Mouse (Mus musculus): ENCODE measurements around the gene Crym. TPM values are rescaled to one million over a fixed set of nuclear protein-coding genes. Genes with fewer than 3 reads are reported as not detected.

Gene Crym
- not detected for polyA plus RNA-seq (2014; fragmentation: Illumina TruSeq; extraction: RNeasy Lipid Tissue Mini Kit (QIAGEN cat#74804); ENCODE audit: low read depth, low replicate concordance)

DNA sequence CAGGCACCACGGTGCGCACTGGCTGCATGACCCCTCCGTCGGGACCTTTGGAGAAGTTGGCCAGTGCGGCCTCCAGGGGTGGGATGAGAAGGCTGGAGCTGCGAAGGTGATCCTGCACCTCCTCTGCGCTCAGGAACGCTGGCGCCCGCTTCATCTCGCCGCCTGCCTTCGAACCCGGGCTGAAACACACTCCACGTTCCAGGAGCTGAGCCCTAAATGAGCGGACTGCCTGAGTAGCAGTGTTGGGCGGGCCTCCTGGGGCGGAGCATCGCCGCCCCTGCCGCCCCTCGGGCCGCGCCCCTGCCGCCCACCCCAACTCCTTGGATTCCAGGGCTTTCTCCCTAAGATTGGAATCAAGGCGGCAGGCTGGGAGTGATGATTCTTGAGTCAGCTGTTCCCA lies at the start of gene Crym:
TSS of gene Crym (minus strand) at position 341 of the 400 bp plus-strand sequence.

GRCm38 (mm10) chr7:120203789-120204188 lies 1.9 kb upstream of the Crym start, which contains the start of gene Abca14:
Gene Abca14, plus strand, starts transcription at chr7:120203961.

DNA sequence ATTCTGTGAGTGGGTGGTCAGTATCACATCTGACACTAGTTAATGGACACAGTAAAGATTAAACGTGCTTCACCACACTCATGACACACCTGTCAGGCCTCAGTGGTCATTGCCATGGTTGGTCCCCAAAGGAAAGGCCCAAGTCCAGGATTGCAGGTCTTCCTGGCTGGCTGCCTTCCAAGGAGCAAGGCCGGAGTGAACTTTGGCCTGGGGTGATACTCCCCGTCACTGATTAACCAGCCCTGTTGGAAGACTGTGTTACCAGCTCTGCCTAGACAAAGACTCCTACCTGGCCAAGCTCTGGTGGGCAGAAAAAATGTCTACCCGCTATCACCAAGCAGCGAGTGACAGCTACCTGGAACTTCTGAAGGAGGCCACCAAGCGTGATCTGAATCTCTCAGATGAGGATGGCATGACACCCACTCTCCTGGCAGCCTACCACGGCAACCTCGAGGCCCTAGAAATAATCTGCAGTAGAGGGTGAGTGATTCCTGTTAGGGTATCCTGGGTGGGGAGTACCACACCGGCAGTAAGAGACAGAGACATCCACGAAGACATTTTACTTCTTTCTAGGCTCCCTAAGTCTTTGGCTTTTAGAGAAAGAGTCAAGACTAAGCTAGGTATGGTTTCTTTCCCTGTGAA lies 28.2 kb downstream of the Crym start, which contains the start of gene Anks4b:
TSS of gene Anks4b (plus strand) at position 256 of the 642 bp plus-strand sequence.

DNA sequence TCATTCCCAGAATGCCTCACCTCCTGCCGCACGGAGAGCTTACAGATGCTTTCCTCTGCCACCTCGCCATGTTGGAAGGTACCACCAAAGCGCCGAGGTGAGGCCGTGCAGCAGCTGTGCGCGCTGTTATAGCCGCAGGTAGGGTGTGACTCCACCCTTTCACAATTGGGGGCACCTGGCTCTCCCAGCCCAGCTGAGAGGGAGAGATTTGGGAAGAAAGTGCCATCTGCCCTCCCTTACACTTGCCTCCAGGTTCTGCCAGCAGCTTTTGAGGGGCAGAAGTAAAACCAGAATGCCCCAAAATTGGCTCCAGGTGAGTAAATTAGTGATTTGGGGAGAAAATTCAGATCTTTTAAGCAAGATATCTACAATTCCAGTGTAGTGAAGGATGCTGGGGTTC lies 56.7 kb downstream of the Crym start, which contains the start of gene Zp2:
TSS of gene Zp2 (minus strand) at position 101 of the 400 bp plus-strand sequence.

Other genes with a start within 250 kb of the Crym start
- gene Dnah3, start 106.8 kb downstream of the Crym start, polyA plus RNA-seq (2014; fragmentation: Illumina TruSeq; extraction: RNeasy Lipid Tissue Mini Kit (QIAGEN cat#74804); ENCODE audit: low read depth, low replicate concordance): not detected
- gene Tmem159, start 99.8 kb downstream of the Crym start, polyA plus RNA-seq (2014; fragmentation: Illumina TruSeq; extraction: RNeasy Lipid Tissue Mini Kit (QIAGEN cat#74804); ENCODE audit: low read depth, low replicate concordance): 199 TPM
- not detected for gene Zp2, start 56.8 kb downstream of the Crym start, polyA plus RNA-seq (2014; fragmentation: Illumina TruSeq; extraction: RNeasy Lipid Tissue Mini Kit (QIAGEN cat#74804); ENCODE audit: low read depth, low replicate concordance)
- gene Anks4b, start 28.3 kb downstream of the Crym start, polyA plus RNA-seq (2014; fragmentation: Illumina TruSeq; extraction: RNeasy Lipid Tissue Mini Kit (QIAGEN cat#74804); ENCODE audit: low read depth, low replicate concordance): not detected
- gene Abca14, start 1.9 kb upstream of the Crym start, polyA plus RNA-seq (2014; fragmentation: Illumina TruSeq; extraction: RNeasy Lipid Tissue Mini Kit (QIAGEN cat#74804); ENCODE audit: low read depth, low replicate concordance): not detected
- not detected for gene Abca15, start 126.6 kb upstream of the Crym start, polyA plus RNA-seq (2014; fragmentation: Illumina TruSeq; extraction: RNeasy Lipid Tissue Mini Kit (QIAGEN cat#74804); ENCODE audit: low read depth, low replicate concordance)
- gene Abca16, start 207.5 kb upstream of the Crym start, polyA plus RNA-seq (2014; fragmentation: Illumina TruSeq; extraction: RNeasy Lipid Tissue Mini Kit (QIAGEN cat#74804); ENCODE audit: low read depth, low replicate concordance): not detected

Measured in adrenal gland, adult 10 weeks (tissue).